Mouse (Mus musculus): Measurements from ENCODE around the gene Traf6. TPM values are rescaled to one million over a fixed set of nuclear protein-coding genes. Genes with fewer than 3 reads are reported as not detected.

Traf6 gene
- polyA plus RNA-seq, 1 experiment from 2014 or later, result 6.6 TPM

GRCm38 (mm10) chr2:101665058-101665702 is 13.0 kb upstream of the Traf6 start:
- H3K4me1 ChIP-seq (replicated peaks), result peaks cover 5% of the 10 kb centered on the region; the same call in 1 of the 2 replicates
- no peak overlapping the region for H3K4me2 ChIP-seq
- H3K9me3 ChIP-seq, result no peaks in the 10 kb centered on the region
- WGBS, result 20% methylated on average over 9 of the region's 9 CpGs
- H3K27ac ChIP-seq (replicated peaks), result 0 out of 2 replicates have a peak overlapping the region, but pooled peaks have one; percentile 14
- no peaks in the 10 kb centered on the region for H3K27me3 ChIP-seq
- no peak overlapping the region for H3K9ac ChIP-seq
- H3K4me3 ChIP-seq, result no peak overlapping the region
- no peaks in the 10 kb centered on the region for H3K36me3 ChIP-seq
- peak; percentile 89 for ATAC-seq (ENCODE audit: low read depth)

- H3K27ac ChIP-seq (replicated peaks), result 0 out of 2 replicates have a peak overlapping the region, but pooled peaks have one; percentile 14
- H3K9me3 ChIP-seq, result no peaks in the 10 kb centered on the region
- no peak overlapping the region for H3K4me3 ChIP-seq
- no peaks in the 10 kb centered on the region for H3K36me3 ChIP-seq
- 56% methylated on average over 3 of the region's 3 CpGs for WGBS
- no peak overlapping the region for H3K9ac ChIP-seq
- no peaks in the 10 kb centered on the region for H3K27me3 ChIP-seq
- peaks cover 5% of the 10 kb centered on the region; the same call in 1 of the 2 replicates for H3K4me1 ChIP-seq (replicated peaks)
- peak; percentile 54; the same call in 1 of the 2 replicates for ATAC-seq (ENCODE audit: low read depth)
- no peak overlapping the region for H3K4me2 ChIP-seq
Observed at GRCm38 (mm10) chr2:101665703-101666092, 12.5 kb upstream of the Traf6 start.

GRCm38 (mm10) chr2:101668751-101669150 is 9.5 kb upstream of the Traf6 start:
- H3K9ac ChIP-seq, result no peak overlapping the region
- H3K27me3 ChIP-seq, result no peaks in the 10 kb centered on the region
- 93% methylated on average over 3 of the region's 3 CpGs for WGBS
- ATAC-seq (ENCODE audit: low read depth), result no peak
- H3K4me3 ChIP-seq, result no peak overlapping the region
- H3K36me3 ChIP-seq, result no peaks in the 10 kb centered on the region
- no peaks in the 10 kb centered on the region for H3K9me3 ChIP-seq
- peaks cover 5% of the 10 kb centered on the region; the same call in 1 of the 2 replicates for H3K4me1 ChIP-seq (replicated peaks)
- H3K4me2 ChIP-seq, result no peak overlapping the region
- H3K27ac ChIP-seq (replicated peaks), result no peak overlapping the region

GRCm38 (mm10) chr2:101673547-101673946 is 4.7 kb upstream of the Traf6 start:
- 76% methylated on average over 3 of the region's 3 CpGs for WGBS
- no peaks in the 10 kb centered on the region for H3K9me3 ChIP-seq
- H3K4me3 ChIP-seq, result no peak overlapping the region
- H3K36me3 ChIP-seq, result no peaks in the 10 kb centered on the region
- ATAC-seq (ENCODE audit: low read depth), result no peak
- no peaks in the 10 kb centered on the region for H3K27me3 ChIP-seq
- peaks cover 4% of the 10 kb centered on the region; the same call in 1 of the 2 replicates for H3K4me1 ChIP-seq (replicated peaks)
- H3K9ac ChIP-seq, result no peak overlapping the region
- no peak overlapping the region for H3K27ac ChIP-seq (replicated peaks)
- H3K4me2 ChIP-seq, result no peak overlapping the region

GRCm38 (mm10) chr2:101679164-101679784 is 1.0 kb downstream of the Traf6 start:
- no peak for ATAC-seq (ENCODE audit: low read depth)
- H3K27ac ChIP-seq (replicated peaks), result no peak overlapping the region
- H3K9me3 ChIP-seq, result no peaks in the 10 kb centered on the region
- H3K27me3 ChIP-seq, result no peaks in the 10 kb centered on the region
- H3K4me2 ChIP-seq, result peak overlapping the region; percentile 64
- peak overlapping the region; percentile 87 for H3K9ac ChIP-seq
- H3K36me3 ChIP-seq, result 0 out of 2 replicates have a peak, but pooled peaks cover under 1% of the 10 kb centered on the region
- H3K4me1 ChIP-seq (replicated peaks), result peaks cover 21% of the 10 kb centered on the region
- H3K4me3 ChIP-seq, result peak overlapping the region; percentile 81
- 4% methylated on average over 15 of the region's 15 CpGs for WGBS

- Histone ChIP-seq H3K36me3 (peaks cover 43% of the 10 kb centered on the region), H3K4me2 (no peak overlapping the region), H3K27ac (replicated peaks) (no peak overlapping the region), H3K4me1 (replicated peaks) (peaks cover 13% of the 10 kb centered on the region), H3K9me3 (no peaks in the 10 kb centered on the region), H3K4me3 (no peak overlapping the region), H3K9ac (no peak overlapping the region), H3K27me3 (no peaks in the 10 kb centered on the region)
- WGBS, result 90% methylated on average over 12 of the region's 12 CpGs
- ATAC-seq (ENCODE audit: low read depth), result no peak
Observed at GRCm38 (mm10) chr2:101684421-101684820, 6.2 kb downstream of the Traf6 start.

- Histone ChIP-seq H3K4me1 (replicated peaks) (no peaks in the 10 kb centered on the region), H3K27me3 (no peaks in the 10 kb centered on the region), H3K4me2 (no peak overlapping the region), H3K9ac (no peak overlapping the region), H3K9me3 (no peaks in the 10 kb centered on the region), H3K4me3 (no peak overlapping the region), H3K27ac (replicated peaks) (no peak overlapping the region), H3K36me3 (peaks cover 74% of the 10 kb centered on the region)
- ATAC-seq (ENCODE audit: low read depth), result no peak; the same call in 1 of the 2 replicates
- 84% methylated on average over 5 of the region's 5 CpGs for WGBS
Observed at GRCm38 (mm10) chr2:101688011-101688410, 9.8 kb downstream of the Traf6 start.

GRCm38 (mm10) chr2:101690252-101690827 is 12.1 kb downstream of the Traf6 start:
- H3K27ac ChIP-seq (replicated peaks), result no peak overlapping the region
- no peaks in the 10 kb centered on the region for H3K9me3 ChIP-seq
- no peak overlapping the region for H3K4me3 ChIP-seq
- peaks cover 71% of the 10 kb centered on the region for H3K36me3 ChIP-seq
- H3K4me2 ChIP-seq, result no peak overlapping the region
- H3K9ac ChIP-seq, result no peak overlapping the region
- 91% methylated on average over 9 of the region's 9 CpGs for WGBS
- H3K27me3 ChIP-seq, result no peaks in the 10 kb centered on the region
- ATAC-seq (ENCODE audit: low read depth), result no peak
- H3K4me1 ChIP-seq (replicated peaks), result no peaks in the 10 kb centered on the region

- H3K9ac ChIP-seq, result no peak overlapping the region
- H3K4me3 ChIP-seq, result no peak overlapping the region
- no peak overlapping the region for H3K27ac ChIP-seq (replicated peaks)
- H3K4me2 ChIP-seq, result no peak overlapping the region
- ATAC-seq (ENCODE audit: low read depth), result no peak
- 64% methylated on average over 4 of the region's 4 CpGs for WGBS
- peaks cover 71% of the 10 kb centered on the region for H3K36me3 ChIP-seq
- H3K27me3 ChIP-seq, result no peaks in the 10 kb centered on the region
- no peaks in the 10 kb centered on the region for H3K9me3 ChIP-seq
- no peaks in the 10 kb centered on the region for H3K4me1 ChIP-seq (replicated peaks)
Observed at GRCm38 (mm10) chr2:101693043-101693442, 14.8 kb downstream of the Traf6 start.

- Histone ChIP-seq H3K27ac (replicated peaks) (no peak overlapping the region), H3K4me1 (replicated peaks) (no peaks in the 10 kb centered on the region), H3K9me3 (no peaks in the 10 kb centered on the region), H3K4me3 (no peak overlapping the region), H3K36me3 (peaks cover 73% of the 10 kb centered on the region), H3K27me3 (no peaks in the 10 kb centered on the region), H3K4me2 (no peak overlapping the region), H3K9ac (no peak overlapping the region)
- peak; percentile 19; the same call in 1 of the 2 replicates for ATAC-seq (ENCODE audit: low read depth)
- 57% methylated on average over 5 of the region's 5 CpGs for WGBS
Observed at GRCm38 (mm10) chr2:101693577-101694215, 15.5 kb downstream of the Traf6 start.

GRCm38 (mm10) chr2:101695584-101695983 is 17.4 kb downstream of the Traf6 start:
- Histone ChIP-seq H3K27ac (replicated peaks) (no peak overlapping the region), H3K4me1 (replicated peaks) (no peaks in the 10 kb centered on the region), H3K9me3 (no peaks in the 10 kb centered on the region), H3K36me3 (peaks cover 75% of the 10 kb centered on the region), H3K4me3 (no peak overlapping the region), H3K9ac (no peak overlapping the region), H3K27me3 (no peaks in the 10 kb centered on the region), H3K4me2 (no peak overlapping the region)
- ATAC-seq (ENCODE audit: low read depth), result no peak
- 88% methylated on average over 7 of the region's 7 CpGs for WGBS

GRCm38 (mm10) chr2:101699284-101699683 is 21.1 kb downstream of the Traf6 start:
- Histone ChIP-seq H3K4me1 (replicated peaks) (no peaks in the 10 kb centered on the region), H3K36me3 (peaks cover 55% of the 10 kb centered on the region), H3K27me3 (no peaks in the 10 kb centered on the region), H3K9me3 (no peaks in the 10 kb centered on the region), H3K4me2 (no peak overlapping the region), H3K4me3 (no peak overlapping the region), H3K27ac (replicated peaks) (no peak overlapping the region), H3K9ac (no peak overlapping the region)
- ATAC-seq (ENCODE audit: low read depth), result no peak
- 92% methylated on average over 4 of the region's 4 CpGs for WGBS

Data from neural tube, embryonic 13.5 days (tissue).